In the genomic region with DNA sequence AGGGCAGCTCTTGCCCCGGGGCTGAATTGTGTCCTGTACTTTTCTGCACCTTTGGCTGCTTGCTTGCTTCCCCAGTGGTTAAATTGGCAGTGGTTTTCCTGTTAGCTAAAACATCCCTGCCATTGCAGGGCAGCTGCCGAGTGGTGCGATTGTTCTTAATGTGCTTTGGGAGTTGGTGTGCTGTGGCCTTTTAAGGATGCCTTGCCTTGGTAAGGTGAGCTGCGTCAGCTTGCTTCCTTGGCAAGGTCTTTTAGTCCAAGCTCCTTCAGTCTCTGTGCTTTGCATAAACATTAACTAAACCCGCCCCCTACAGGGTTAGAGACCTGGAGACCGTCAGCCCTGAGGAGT, we compare ENCODE assay signal across 8 mouse cellular contexts. TPM values are rescaled to one million over a fixed set of nuclear protein-coding genes. Genes with fewer than 3 reads are reported as not detected.
A peak's percentile ranks its signal among the peaks of the same experiment; 100 is the strongest.
DNase-seq lines count a peak whose midpoint lies in the region; ATAC-seq and TF ChIP-seq lines count a peak whose summit lies in the region.

No protein-coding gene starts in this region.

- WGBS in heart, embryonic 10.5 days, result 35% methylated on average over 6 of the region's 6 CpGs
- 15% methylated on average over 6 of the region's 6 CpGs for WGBS in intestine, embryonic 14.5 days
- WGBS in liver, embryonic 15.5 days (ENCODE audit: insufficient replicate concordance), result 16% methylated on average over 6 of the region's 6 CpGs

- no peaks in the 10 kb centered on the region for H3K27me3 ChIP-seq in heart, embryonic 10.5 days (ENCODE audit: insufficient read depth, poor library complexity, severe bottlenecking)
- H3K27me3 ChIP-seq in Patski, result no peaks in the 10 kb centered on the region
- H3K27me3 ChIP-seq in intestine, embryonic 14.5 days (replicated peaks; ENCODE audit: control insufficient read depth, insufficient read depth, low read length), result no peaks in the 10 kb centered on the region
- H3K27me3 ChIP-seq in liver, embryonic 15.5 days, result no peaks in the 10 kb centered on the region

- peak; percentile 84 for ATAC-seq in Patski
- no peak for ATAC-seq in intestine, embryonic 14.5 days (replicated peaks; ENCODE audit: low FRiP score, low TSS enrichment, low read depth)
- no peak for ATAC-seq in liver, embryonic 15.5 days (ENCODE audit: insufficient read depth)

- no peaks in the 10 kb centered on the region for H3K36me3 ChIP-seq in heart, embryonic 10.5 days
- H3K36me3 ChIP-seq in intestine, embryonic 14.5 days (ENCODE audit: control insufficient read depth, insufficient read depth, low read length), result no peaks in the 10 kb centered on the region
- H3K36me3 ChIP-seq in liver, embryonic 15.5 days (replicated peaks), result no peaks in the 10 kb centered on the region

- CTCF ChIA-PET in Patski (lab: Charles Lee), result interaction anchor here (0.7 to 7.2 kb wide), 7 partner anchors 9 to 141 kb away, joined by 3 to 70 read pairs (median 5); a partner anchor contains a TSS

- H3K27ac ChIP-seq in heart, embryonic 10.5 days, result peak overlapping the region; percentile 64; the same call in 1 of the 2 replicates
- no peak overlapping the region for H3K27ac ChIP-seq in intestine, embryonic 14.5 days (ENCODE audit: low read depth)
- peak overlapping the region; percentile 76 for H3K27ac ChIP-seq in liver, embryonic 15.5 days (replicated peaks)

- POLR2A ChIA-PET in Patski (lab: Charles Lee), result interaction anchor here (0.6 to 1.0 kb wide), 2 partner anchors 163 to 400 kb away, joined by 3 read pairs; no protein-coding TSS in a partner anchor

- no peak for DNase-seq in heart, embryonic 10.5 days (ENCODE audit: low spot score)
- no peak for DNase-seq in heart, adult 8-10 months (ENCODE audit: low spot score)
- DNase-seq in Patski (ENCODE audit: low read depth, low spot score), result no peak
- no peak for DNase-seq in intestine, embryonic 14.5 days (ENCODE audit: low spot score)
- no peak for DNase-seq in cerebellum, adult 9-10 months
- no peak for DNase-seq in spleen, adult 12 weeks (ENCODE audit: low spot score)
- DNase-seq in B cell, adult 2 months, result no peak

- H3K4me1 ChIP-seq in heart, embryonic 10.5 days, result peaks cover 18% of the 10 kb centered on the region
- H3K4me1 ChIP-seq in intestine, embryonic 14.5 days (replicated peaks; ENCODE audit: control insufficient read depth, insufficient read depth, low read length), result peaks cover 15% of the 10 kb centered on the region; the same call in 1 of the 2 replicates
- H3K4me1 ChIP-seq in liver, embryonic 15.5 days (replicated peaks), result peaks cover 77% of the 10 kb centered on the region

- no peak overlapping the region for H3K4me3 ChIP-seq in heart, embryonic 10.5 days
- H3K4me3 ChIP-seq in intestine, embryonic 14.5 days (ENCODE audit: low read depth, low read length), result no peak overlapping the region
- H3K4me3 ChIP-seq in liver, embryonic 15.5 days (replicated peaks), result no peak overlapping the region

- in situ Hi-C loops in Patski (cut with MboI; ENCODE audit: low pct_unique_long_range_greater_than_20kb), result no loop called here

- H3K9me3 ChIP-seq in heart, embryonic 10.5 days, result no peaks in the 10 kb centered on the region
- no peaks in the 10 kb centered on the region for H3K9me3 ChIP-seq in intestine, embryonic 14.5 days (ENCODE audit: control insufficient read depth, low read length)
- no peaks in the 10 kb centered on the region for H3K9me3 ChIP-seq in liver, embryonic 15.5 days (replicated peaks)

- H3K4me2 ChIP-seq in intestine, embryonic 14.5 days (ENCODE audit: low read length), result peak overlapping the region; percentile 25
- peak overlapping the region; percentile 39 for H3K4me2 ChIP-seq in liver, embryonic 15.5 days

- TF ChIP-seq CTCF in Patski (IDR thresholded peaks at IDR 0.05), result no peak

- no peak overlapping the region for H3K9ac ChIP-seq in intestine, embryonic 14.5 days (ENCODE audit: low read length)
- peak overlapping the region; percentile 18; the same call in 1 of the 2 replicates for H3K9ac ChIP-seq in liver, embryonic 15.5 days

RNA-seq across cellular contexts. Expression of a gene that starts 9.8 kb away (rescaled TPM):
- polyA plus RNA-seq in heart, embryonic 10.5 days (2016; fragmentation: Nextera tagmentation; extraction: Ambion mirVana), result 18.0 and 25.3 TPM in 2 replicates
- total RNA-seq in heart, adult 8-10 months (2022), result 10 to 100 TPM; 30.2 to 36.9 (median 32.5) TPM
- 56.2 TPM for polyA plus RNA-seq in Patski (2021)
- polyA plus RNA-seq in intestine, embryonic 14.5 days (2014; fragmentation: Nextera tagmentation; extraction: Ambion mirVana), result 14.9 and 15.7 TPM in 2 replicates
- 27.2 and 27.5 TPM in 2 replicates for polyA plus RNA-seq in liver, embryonic 15.5 days (2015; fragmentation: Nextera tagmentation; extraction: Ambion mirVana)
